Mouse (Mus musculus) myocyte (in vitro differentiated cells): ENCODE results near the gene Bcl6.

Source experiments
- CEBPB ChIP-seq: IDR thresholded peaks from 2 replicates; pipeline ENCODE4 v1.6.1; 2011; ENCODE audit warnings: mild to moderate bottlenecking, moderate library complexity; ENCODE audit not compliant: poor library complexity, insufficient read depth, severe bottlenecking
- MAX ChIP-seq: IDR thresholded peaks from one replicate; pipeline ENCODE4 v1.6.1; 2011; ENCODE audit warnings: low read depth, mild to moderate bottlenecking, control low read depth
- POLR2A ChIP-seq: IDR thresholded peaks from one replicate; pipeline ENCODE4 v1.6.1; 2011; ENCODE audit warnings: low read depth, mild to moderate bottlenecking, control low read depth, moderate library complexity; ENCODE audit not compliant: insufficient read length
- POLR2AphosphoS2 ChIP-seq: IDR thresholded peaks from one replicate; pipeline ENCODE4 v1.6.1; 2011; ENCODE audit warnings: low read depth, control low read depth; ENCODE audit not compliant: insufficient read length
- TCF12 ChIP-seq: IDR thresholded peaks from one replicate; pipeline ENCODE4 v1.6.1; 2011; ENCODE audit warnings: mild to moderate bottlenecking, control low read depth; ENCODE audit not compliant: poor library complexity, insufficient read depth, severe bottlenecking
- USF1 ChIP-seq: IDR thresholded peaks from one replicate; pipeline ENCODE4 v1.6.1; 2011; ENCODE audit warnings: low read depth, mild to moderate bottlenecking, control low read depth, moderate library complexity

DNA sequence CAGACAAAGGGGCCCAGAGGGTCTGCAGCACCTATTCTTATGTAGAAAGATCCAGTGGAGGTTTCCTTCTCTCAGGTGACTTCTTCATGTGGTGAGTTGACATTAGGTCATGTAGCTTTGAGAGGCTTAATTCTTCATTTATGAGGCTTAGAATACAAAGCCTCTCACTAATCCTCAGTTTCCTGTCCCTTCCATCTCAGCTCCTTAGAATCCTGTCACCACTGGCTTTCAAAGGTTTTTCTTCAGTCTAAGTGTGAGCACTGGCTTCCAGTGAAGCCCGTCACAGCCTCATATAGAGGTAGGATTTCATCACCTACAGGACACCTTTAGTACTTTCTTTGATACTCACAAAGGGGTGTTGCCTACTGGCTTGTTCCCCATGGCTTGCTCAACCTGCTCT lies 65.7 kb downstream of the Bcl6 start:
- TF ChIP-seq POLR2A (no peak), USF1 (no peak), CEBPB (no peak), POLR2AphosphoS2 (no peak), TCF12 (no peak), MAX (no peak)
